Mouse (Mus musculus): ENCODE measurements at regions not wholly inside any gene's neighbourhood (a gene's known extent, or its start where the extent isn't known, plus 50 kb on each side); places are given as distances from the start of the nearest gene placed in this dataset.
"Not testable (repeated sequence)": the region's sequence is repeated elsewhere in the genome, so short reads cannot be mapped to it uniquely, and the experiment has no call there.

GRCm38 (mm10) chr3:31603237-31603636 is 293.1 kb upstream of the Slc7a14 start:
- DNase-seq: peak; percentile 52

DNA sequence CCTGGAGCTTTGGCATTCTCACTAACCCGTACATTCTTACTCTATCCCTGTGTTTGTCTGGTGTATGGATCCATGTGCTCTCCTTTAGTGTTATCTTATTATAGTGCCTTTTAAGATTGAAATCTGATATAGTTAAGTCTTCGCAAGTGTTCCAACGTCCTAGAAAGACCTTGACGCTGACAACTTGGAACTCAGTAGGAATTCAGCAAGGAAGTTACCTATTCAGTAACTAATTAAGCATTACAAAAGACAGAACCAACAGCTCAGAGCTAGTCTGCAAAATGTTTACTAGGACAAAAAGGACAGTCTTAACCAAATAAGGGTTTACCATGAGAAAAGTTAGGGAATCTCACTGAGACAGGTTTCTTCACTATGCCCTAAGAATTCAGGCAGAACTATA is 286.4 kb upstream of the Slc7a14 start:
- DNase-seq: not testable (repeated sequence)

- DNase-seq: no peak
These were observed 275.8 kb upstream of the Slc7a14 start for GRCm38 (mm10) chr3:31585971-31586370.

- no peak for DNase-seq
These were observed 263.7 kb upstream of the Slc7a14 start for GRCm38 (mm10) chr3:31573849-31574248.

All from lung, adult 18-20 months (tissue).